In genomic region chr4:109762768-109763501, GRCm38 (mm10) we compare ENCODE assay signal across 11 mouse cellular contexts.
DNase-seq lines count a peak whose midpoint lies in the region; ATAC-seq lines count a peak whose summit lies in the region.
"Had no signal": no experiment of that assay in that cellular context is flagged by ENCODE, and none has a peak within 500 bp of the region (broad histone marks: within the 10 kb centered on the region; RNA-seq: fewer than 3 reads in every experiment).

No protein-coding gene starts in this region.

- H3K4me3 ChIP-seq in hindbrain, embryonic 14.5 days (replicated peaks; ENCODE audit: low read length), result no peak overlapping the region
- no peak overlapping the region for H3K4me3 ChIP-seq in neural tube, embryonic 11.5 days (ENCODE audit: low read depth, low read length)
- H3K4me3 ChIP-seq in kidney, embryonic 15.5 days (replicated peaks), result no peak overlapping the region
- H3K4me3 ChIP-seq: heart, embryonic 13.5 days; liver, embryonic 13.5 days had no signal

- H3K27ac ChIP-seq in hindbrain, embryonic 14.5 days, result no peak overlapping the region
- H3K27ac ChIP-seq in neural tube, embryonic 11.5 days (ENCODE audit: low read depth, low read length), result peak overlapping the region; percentile 24; the same call in 1 of the 2 replicates
- H3K27ac ChIP-seq in kidney, embryonic 15.5 days, result no peak overlapping the region
- H3K27ac ChIP-seq: heart, embryonic 13.5 days; liver, embryonic 13.5 days had no signal

- no peaks in the 10 kb centered on the region for H3K4me1 ChIP-seq in hindbrain, embryonic 14.5 days (replicated peaks; ENCODE audit: control insufficient read depth, insufficient read depth, low read length)
- no peaks in the 10 kb centered on the region for H3K4me1 ChIP-seq in neural tube, embryonic 11.5 days (ENCODE audit: control insufficient read depth, insufficient read depth, low read length)
- no peaks in the 10 kb centered on the region for H3K4me1 ChIP-seq in kidney, embryonic 15.5 days
- H3K4me1 ChIP-seq: heart, embryonic 13.5 days; liver, embryonic 13.5 days had no signal

- peak; percentile 49 for DNase-seq in brain, embryonic 18.5 days (ENCODE audit: low read depth, low spot score)
- peak; percentile 73 for DNase-seq in embryo, embryonic 10.5 days (ENCODE audit: low spot score)
- peak; percentile 51 for DNase-seq in hindbrain, embryonic 14.5 days (ENCODE audit: low spot score)
- DNase-seq in neural tube, embryonic 11.5 days (ENCODE audit: low spot score), result peak; percentile 23
- DNase-seq in adrenal gland, postnatal 4 days (ENCODE audit: low spot score in 2 of 2), result no peak
- no peak for DNase-seq in heart, adult 9 months (ENCODE audit: low spot score in 2 of 2)
- DNase-seq: kidney, postnatal 4 days; liver, embryonic 13.5 days; spleen, adult 18-20 months had no signal

- H3K27me3 ChIP-seq in hindbrain, embryonic 14.5 days (ENCODE audit: control insufficient read depth, insufficient read depth, low read length), result no peaks in the 10 kb centered on the region
- H3K27me3 ChIP-seq in neural tube, embryonic 11.5 days (ENCODE audit: control insufficient read depth, insufficient read depth, low read length), result no peaks in the 10 kb centered on the region
- no peaks in the 10 kb centered on the region for H3K27me3 ChIP-seq in kidney, embryonic 15.5 days
- H3K27me3 ChIP-seq: heart, embryonic 13.5 days; liver, embryonic 13.5 days had no signal

- H3K9me3 ChIP-seq in hindbrain, embryonic 14.5 days (ENCODE audit: control insufficient read depth, low read length), result no peaks in the 10 kb centered on the region
- no peaks in the 10 kb centered on the region for H3K9me3 ChIP-seq in neural tube, embryonic 11.5 days (ENCODE audit: control insufficient read depth, low read length)
- no peaks in the 10 kb centered on the region for H3K9me3 ChIP-seq in kidney, embryonic 15.5 days (replicated peaks)
- H3K9me3 ChIP-seq: heart, embryonic 13.5 days; liver, embryonic 13.5 days had no signal

- 18% methylated on average over 7 of the region's 7 CpGs for WGBS in hindbrain, embryonic 14.5 days
- WGBS in neural tube, embryonic 11.5 days, result 21% methylated on average over 7 of the region's 7 CpGs
- 59% methylated on average over 7 of the region's 7 CpGs for WGBS in kidney, embryonic 15.5 days

- no peaks in the 10 kb centered on the region for H3K36me3 ChIP-seq in hindbrain, embryonic 14.5 days (replicated peaks; ENCODE audit: control insufficient read depth, insufficient read depth)
- no peaks in the 10 kb centered on the region for H3K36me3 ChIP-seq in neural tube, embryonic 11.5 days (ENCODE audit: control insufficient read depth, insufficient read depth, low read length)
- no peaks in the 10 kb centered on the region for H3K36me3 ChIP-seq in kidney, embryonic 15.5 days
- H3K36me3 ChIP-seq: heart, embryonic 13.5 days; liver, embryonic 13.5 days had no signal

- H3K9ac ChIP-seq in hindbrain, embryonic 14.5 days, result no peak overlapping the region
- no peak overlapping the region for H3K9ac ChIP-seq in neural tube, embryonic 11.5 days (ENCODE audit: low read length)
- no peak overlapping the region for H3K9ac ChIP-seq in kidney, embryonic 15.5 days
- H3K9ac ChIP-seq: heart, embryonic 13.5 days; liver, embryonic 13.5 days had no signal

- peak overlapping the region; percentile 22; the same call in 1 of the 2 replicates for H3K4me2 ChIP-seq in hindbrain, embryonic 14.5 days (replicated peaks)
- H3K4me2 ChIP-seq in neural tube, embryonic 11.5 days (ENCODE audit: low read depth), result no peak overlapping the region
- H3K4me2 ChIP-seq in kidney, embryonic 15.5 days, result no peak overlapping the region
- H3K4me2 ChIP-seq: heart, embryonic 13.5 days; liver, embryonic 13.5 days had no signal

- ATAC-seq in hindbrain, embryonic 14.5 days (ENCODE audit: low FRiP score), result peak; percentile 60; the same call in 1 of the 2 replicates
- ATAC-seq in neural tube, embryonic 11.5 days (ENCODE audit: insufficient read depth, low FRiP score, low TSS enrichment), result peak; percentile 88
- ATAC-seq in kidney, embryonic 15.5 days (replicated peaks; ENCODE audit: low FRiP score), result no peak

Comparison
In these comparisons a context has a peak if more than half of its experiments do, and no peak if none do; other contexts are left out.
1. DNase-seq: peak in brain, embryonic 18.5 days (single experiment), embryo, embryonic 10.5 days (single experiment), hindbrain, embryonic 14.5 days (single experiment) and neural tube, embryonic 11.5 days (single experiment); none in adrenal gland, postnatal 4 days (0 of 2) and heart, adult 9 months (0 of 2).